Mouse (Mus musculus) midbrain, embryonic 14.5 days (tissue): ENCODE measurements around the gene Zpbp. TPM values are rescaled to one million over a fixed set of nuclear protein-coding genes. Genes with fewer than 3 reads are reported as not detected.

ENCODE experiments used
- ATAC-seq: fragments of 200-750 bp; cut with Nextera tagmentation; 2 replicates; pipeline ENCODE4 v1.8.0; 2017; ENCODE audit warnings: moderate number of reproducible peaks, moderate library complexity; ENCODE audit not compliant: low FRiP score, low TSS enrichment
- DNase-seq: peaks from one replicate; pipeline ENCODE4 v3.0.0-alpha.2; 2015
- H3K27ac ChIP-seq: fragments of 300-500 bp; sonication (generic); replicated peaks from 2 replicates; pipeline ENCODE4 v1.5.1; 2014; ENCODE audit warnings: mild to moderate bottlenecking, low read depth, low read length, moderate library complexity
- H3K27me3 ChIP-seq: fragments of 300-500 bp; sonication (generic); 2 replicates; pipeline ENCODE4 v1.6.1; 2014; ENCODE audit warnings: low read length, control low read depth, mixed read lengths; ENCODE audit not compliant: control insufficient read depth, insufficient read depth
- H3K36me3 ChIP-seq: fragments of 300-500 bp; sonication (generic); 2 replicates; pipeline ENCODE4 v1.6.1; 2014; ENCODE audit warnings: low read length, control low read depth; ENCODE audit not compliant: control insufficient read depth, insufficient read depth
- H3K4me1 ChIP-seq: fragments of 300-500 bp; sonication (generic); 2 replicates; pipeline ENCODE4 v1.6.1; 2014; ENCODE audit warnings: mild to moderate bottlenecking, antibody characterized with exemption, low read length, control low read depth; ENCODE audit not compliant: control insufficient read depth, insufficient read depth
- H3K4me2 ChIP-seq: fragments of 300-500 bp; sonication (generic); 2 replicates; pipeline ENCODE4 v1.6.1; 2014; ENCODE audit warnings: mild to moderate bottlenecking, low read length, moderate library complexity
- H3K4me3 ChIP-seq: fragments of 300-500 bp; sonication (generic); replicated peaks from 2 replicates; pipeline ENCODE4 v1.5.1; 2014; ENCODE audit warnings: low read depth, low read length
- H3K9ac ChIP-seq: fragments of 300-500 bp; sonication (generic); replicated peaks from 2 replicates; pipeline ENCODE4 v1.6.1; 2014; ENCODE audit warnings: mild to moderate bottlenecking, low read length, moderate library complexity
- H3K9me3 ChIP-seq: fragments of 300-500 bp; sonication (generic); 2 replicates; pipeline ENCODE4 v1.6.1; 2016; ENCODE audit warnings: low read length, control low read depth, mixed read lengths; ENCODE audit not compliant: control insufficient read depth
- WGBS: fragments of 180-500 bp; shearing (Covaris S2); extraction: QIAGEN DNeasy Blood & Tissue Kit; methylation state at CpG from one replicate; pipeline ENCODE4 v1.1.7; 2014; 5-methylcytosine and 5-hydroxymethylcytosine counted together
- polyA plus RNA-seq: library from polyadenylated mRNA; unstranded; fragments of >200 nt; fragmentation: Nextera tagmentation; extraction: Ambion mirVana; gene quantifications from 2 replicates; pipeline ENCODE4 v1.2.1, GENCODE M21; 2014

The Zpbp gene
- 1.1 and 1.2 TPM in 2 replicates for polyA plus RNA-seq

DNA sequence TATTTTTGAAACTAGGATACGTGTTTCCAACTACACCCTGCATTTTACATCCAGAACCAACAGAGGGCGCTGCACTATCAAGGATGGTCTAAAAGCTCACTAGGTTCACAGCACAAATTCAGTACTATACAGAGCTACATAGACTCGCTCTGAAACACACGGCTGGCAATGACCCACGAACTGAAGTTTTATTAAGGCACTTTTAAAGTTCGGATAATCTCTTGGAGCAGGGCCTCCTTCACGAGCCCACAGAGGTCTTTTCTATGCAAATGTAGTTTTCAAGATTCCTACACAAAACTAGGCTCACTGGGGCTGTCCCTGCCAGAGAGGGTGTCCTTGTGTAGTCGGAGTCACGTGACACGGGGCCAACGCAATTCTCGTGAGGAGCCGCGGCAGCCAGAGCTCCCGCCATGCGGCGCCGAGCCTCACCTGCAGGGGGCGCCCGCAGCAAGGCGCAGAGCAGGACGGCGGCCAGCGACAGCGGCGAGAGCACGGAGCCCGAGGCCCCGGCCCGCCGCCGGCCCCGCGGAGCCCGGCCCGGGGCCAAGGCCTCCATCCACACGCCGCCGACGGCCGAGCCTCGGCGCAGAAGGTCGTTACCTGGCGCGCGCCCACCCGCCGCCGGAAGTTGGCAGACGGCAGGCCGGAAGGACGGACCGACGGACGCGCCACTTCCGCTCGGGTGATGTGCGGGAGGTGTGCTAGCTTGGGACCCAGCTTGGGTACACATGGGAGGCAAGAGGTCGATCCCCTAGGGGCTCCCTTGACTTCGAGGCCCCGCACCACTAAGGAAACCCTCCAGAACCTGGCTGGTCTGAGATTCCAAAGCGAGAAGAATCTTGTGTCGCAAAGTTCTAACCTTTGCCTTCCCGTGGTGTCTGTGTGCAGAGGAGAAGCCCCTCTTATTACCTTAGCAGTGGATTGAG, at the start of gene Zpbp, which contains the start of gene Spata48:
Gene Zpbp, minus strand, starts transcription at position 774 of the 926 bp plus-strand sequence.
Gene Spata48, plus strand, starts transcription at position 460 of the 926 bp plus-strand sequence.
- Histone ChIP-seq H3K4me3 (peak within 1 kb of the TSS; percentile 63), H3K4me1 (peaks cover 6% of the 10 kb centered on the region; the same call in 1 of the 2 replicates), H3K27ac (peak within 1 kb of the TSS; percentile 83), H3K4me2 (peak within 1 kb of the TSS; percentile 73), H3K9me3 (no peaks in the 10 kb centered on the region), H3K9ac (peak within 1 kb of the TSS; percentile 50), H3K27me3 (no peaks in the 10 kb centered on the region), H3K36me3 (no peaks in the 10 kb centered on the region)
- WGBS, result 3% methylated on average over 64 of the region's 66 CpGs
- ATAC-seq (peak; percentile 94), DNase-seq (peak; percentile 94)

DNA sequence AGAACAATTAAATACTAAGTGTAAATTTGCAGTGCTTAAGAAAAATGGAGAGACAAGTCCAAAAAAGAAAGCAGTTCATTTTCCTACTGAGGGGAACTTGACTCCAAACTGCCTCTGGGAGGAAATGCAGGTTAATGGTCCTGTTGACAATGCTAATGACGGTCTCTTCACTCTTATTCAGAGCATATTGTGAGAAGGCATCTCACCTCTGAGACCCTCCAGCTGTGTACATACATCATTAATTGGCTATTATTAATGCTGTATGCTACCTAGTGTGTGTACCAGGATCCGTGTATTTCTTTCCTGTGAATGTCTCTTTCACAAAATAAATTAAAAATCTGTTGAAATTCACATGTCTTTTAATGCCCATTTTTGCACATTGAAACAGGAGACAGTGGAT, 47.2 kb upstream of the Zpbp start:
- no peak overlapping the region for H3K9ac ChIP-seq
- H3K27me3 ChIP-seq, result no peaks in the 10 kb centered on the region
- no peak overlapping the region for H3K4me3 ChIP-seq
- no peaks in the 10 kb centered on the region for H3K36me3 ChIP-seq
- no peaks in the 10 kb centered on the region for H3K4me1 ChIP-seq
- H3K27ac ChIP-seq, result no peak overlapping the region
- ATAC-seq (no peak), DNase-seq (no peak)
- no peaks in the 10 kb centered on the region for H3K9me3 ChIP-seq
- no peak overlapping the region for H3K4me2 ChIP-seq
- 83% methylated on average over 2 of the region's 2 CpGs for WGBS

DNA sequence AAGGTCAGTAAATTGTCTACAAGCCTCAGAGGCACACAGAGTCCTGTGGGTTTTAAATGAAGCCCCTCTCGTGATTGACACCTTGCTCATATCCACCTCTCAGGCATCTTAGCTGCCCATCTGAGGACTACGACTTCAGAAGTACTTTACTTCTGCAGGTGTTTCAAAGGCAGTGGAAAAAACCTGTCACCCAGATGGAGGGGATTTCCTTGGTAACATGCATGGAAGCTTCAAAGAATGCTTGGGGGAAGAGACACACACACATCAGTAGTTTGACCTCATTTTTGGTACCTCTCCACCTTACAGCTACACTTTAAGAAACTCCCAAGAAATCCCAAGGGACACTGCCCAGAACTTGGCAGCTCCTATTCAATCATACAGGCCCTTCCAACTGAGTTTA, 44.0 kb upstream of the Zpbp start:
- 80% methylated on average over 2 of the region's 2 CpGs for WGBS
- H3K4me2 ChIP-seq, result no peak overlapping the region
- no peak for DNase-seq
- no peak overlapping the region for H3K4me3 ChIP-seq
- no peak for ATAC-seq
- no peaks in the 10 kb centered on the region for H3K4me1 ChIP-seq
- H3K9me3 ChIP-seq, result no peaks in the 10 kb centered on the region
- H3K9ac ChIP-seq, result no peak overlapping the region
- H3K27ac ChIP-seq, result no peak overlapping the region
- H3K27me3 ChIP-seq, result no peaks in the 10 kb centered on the region
- no peaks in the 10 kb centered on the region for H3K36me3 ChIP-seq

DNA sequence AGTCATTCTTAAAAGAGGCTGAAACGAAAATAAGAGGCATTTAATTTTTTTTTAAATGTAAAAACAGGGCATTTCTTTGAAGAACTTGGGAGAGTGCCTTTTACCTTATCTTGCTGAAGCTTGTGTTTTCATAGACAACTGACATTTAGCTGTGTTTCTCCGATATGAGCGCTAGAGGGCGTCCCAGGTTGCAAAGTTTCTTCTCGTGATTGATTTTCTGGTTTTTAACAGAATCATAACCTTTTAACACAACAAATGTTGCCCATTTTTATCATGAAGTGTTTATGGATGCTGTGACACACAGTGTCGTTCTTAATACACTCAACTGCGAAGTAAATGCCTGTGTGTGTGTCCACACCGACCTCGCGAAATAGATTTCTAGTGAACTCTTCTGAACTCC, 37.7 kb upstream of the Zpbp start:
- Histone ChIP-seq H3K9me3 (no peaks in the 10 kb centered on the region), H3K36me3 (no peaks in the 10 kb centered on the region), H3K4me1 (no peaks in the 10 kb centered on the region), H3K9ac (no peak overlapping the region), H3K4me2 (no peak overlapping the region), H3K27ac (no peak overlapping the region), H3K4me3 (no peak overlapping the region), H3K27me3 (no peaks in the 10 kb centered on the region)
- 22% methylated on average over 10 of the region's 10 CpGs for WGBS
- ATAC-seq, result no peak
- DNase-seq, result peak; percentile 69

DNA sequence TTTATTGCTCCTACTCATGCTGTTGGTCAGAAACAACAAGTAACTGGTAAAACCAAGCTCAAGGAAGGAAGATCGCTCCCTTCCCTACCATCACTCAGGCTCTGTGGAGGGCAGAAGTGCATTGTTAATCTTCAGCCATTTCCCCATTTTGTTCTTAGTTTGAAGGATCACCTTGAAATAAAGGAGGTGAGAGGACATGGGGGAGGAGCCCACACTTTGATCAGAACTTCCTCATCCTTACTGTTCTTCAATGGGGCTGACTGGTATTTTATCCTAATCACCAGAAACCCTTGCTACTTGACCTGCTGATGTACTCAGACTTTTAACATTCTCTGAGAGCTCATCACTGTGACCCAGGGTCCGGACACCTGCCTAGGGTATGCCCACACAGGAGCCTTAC, 33.5 kb upstream of the Zpbp start:
- ATAC-seq, result no peak
- Histone ChIP-seq H3K9me3 (no peaks in the 10 kb centered on the region), H3K9ac (no peak overlapping the region), H3K27me3 (no peaks in the 10 kb centered on the region), H3K4me3 (no peak overlapping the region), H3K4me2 (no peak overlapping the region), H3K36me3 (no peaks in the 10 kb centered on the region), H3K27ac (no peak overlapping the region), H3K4me1 (no peaks in the 10 kb centered on the region)
- WGBS, result 93% methylated on average over 2 of the region's 2 CpGs
- DNase-seq, result no peak

DNA sequence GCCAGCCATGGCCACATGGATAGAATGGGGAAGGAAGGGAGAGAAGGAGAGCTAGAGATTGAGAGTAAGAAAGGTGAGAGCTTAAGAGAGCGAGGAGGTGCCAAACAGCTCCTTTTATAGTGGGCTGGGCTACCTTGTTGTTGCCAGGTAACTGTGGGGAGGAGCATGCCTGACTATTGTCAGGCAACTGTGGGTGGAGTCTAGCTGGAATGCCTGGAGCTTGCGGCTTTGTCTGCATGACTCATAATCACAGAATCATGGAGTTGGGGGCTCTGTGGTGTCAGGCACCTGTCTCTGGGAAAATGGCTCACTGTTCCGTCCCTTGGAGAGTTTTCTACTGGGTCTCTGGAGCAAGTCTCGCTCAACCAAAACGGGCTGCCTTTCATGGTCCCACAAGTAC, 29.8 kb upstream of the Zpbp start:
- no peaks in the 10 kb centered on the region for H3K27me3 ChIP-seq
- H3K4me2 ChIP-seq, result no peak overlapping the region
- H3K9me3 ChIP-seq, result no peaks in the 10 kb centered on the region
- ATAC-seq (no peak), DNase-seq (no peak)
- no peak overlapping the region for H3K27ac ChIP-seq
- no peaks in the 10 kb centered on the region for H3K36me3 ChIP-seq
- WGBS, result 64% methylated on average over 5 of the region's 5 CpGs
- no peak overlapping the region for H3K9ac ChIP-seq
- no peak overlapping the region for H3K4me3 ChIP-seq
- no peaks in the 10 kb centered on the region for H3K4me1 ChIP-seq

DNA sequence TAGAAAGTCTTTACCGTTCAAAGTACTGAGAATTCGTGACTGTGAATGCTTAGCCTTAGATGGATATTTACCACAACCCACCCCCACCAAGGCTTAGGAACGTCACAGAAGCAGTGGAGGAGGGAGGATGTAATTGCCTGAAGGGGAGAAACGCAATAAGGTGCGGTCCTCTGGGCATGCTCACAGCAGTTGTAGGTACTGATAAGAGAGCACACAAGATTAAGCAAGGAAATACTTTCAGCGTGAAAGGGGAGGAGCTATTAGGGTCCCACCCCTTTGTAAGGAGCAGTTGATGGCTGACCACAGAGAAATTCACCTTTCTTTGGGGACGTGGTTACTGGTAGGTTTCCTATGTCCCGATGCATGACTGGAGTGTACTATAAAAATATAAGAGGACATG, 22.2 kb upstream of the Zpbp start:
- no peak overlapping the region for H3K27ac ChIP-seq
- DNase-seq (no peak), ATAC-seq (no peak)
- no peaks in the 10 kb centered on the region for H3K9me3 ChIP-seq
- H3K27me3 ChIP-seq, result no peaks in the 10 kb centered on the region
- WGBS, result 60% methylated on average over 8 of the region's 8 CpGs
- no peak overlapping the region for H3K4me3 ChIP-seq
- no peak overlapping the region for H3K4me2 ChIP-seq
- no peak overlapping the region for H3K9ac ChIP-seq
- no peaks in the 10 kb centered on the region for H3K4me1 ChIP-seq
- H3K36me3 ChIP-seq, result no peaks in the 10 kb centered on the region

DNA sequence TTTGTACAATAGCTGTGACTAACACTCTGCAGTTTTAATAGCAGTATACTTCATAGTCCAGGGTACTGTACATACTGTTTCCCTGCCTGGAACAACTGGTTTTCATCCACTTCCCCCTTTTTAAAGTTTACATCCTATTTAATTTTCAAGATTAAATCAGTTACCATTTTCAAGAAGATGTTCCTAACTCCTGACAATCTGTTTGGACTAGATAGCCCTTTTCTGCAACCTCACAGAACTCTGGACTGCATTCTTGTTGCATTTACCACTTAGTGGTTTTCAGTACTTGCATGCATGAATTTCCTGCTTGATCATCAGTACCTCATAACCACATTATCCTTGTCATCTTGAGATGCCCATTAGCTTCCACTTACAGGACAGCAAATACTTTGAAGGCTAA, 6.7 kb upstream of the Zpbp start:
- no peaks in the 10 kb centered on the region for H3K9me3 ChIP-seq
- H3K9ac ChIP-seq, result no peak overlapping the region
- H3K27me3 ChIP-seq, result no peaks in the 10 kb centered on the region
- no peak overlapping the region for H3K27ac ChIP-seq
- no peak overlapping the region for H3K4me2 ChIP-seq
- H3K4me3 ChIP-seq, result no peak overlapping the region
- DNase-seq, result no peak
- no peaks in the 10 kb centered on the region for H3K36me3 ChIP-seq
- no peaks in the 10 kb centered on the region for H3K4me1 ChIP-seq
- ATAC-seq, result no peak

DNA sequence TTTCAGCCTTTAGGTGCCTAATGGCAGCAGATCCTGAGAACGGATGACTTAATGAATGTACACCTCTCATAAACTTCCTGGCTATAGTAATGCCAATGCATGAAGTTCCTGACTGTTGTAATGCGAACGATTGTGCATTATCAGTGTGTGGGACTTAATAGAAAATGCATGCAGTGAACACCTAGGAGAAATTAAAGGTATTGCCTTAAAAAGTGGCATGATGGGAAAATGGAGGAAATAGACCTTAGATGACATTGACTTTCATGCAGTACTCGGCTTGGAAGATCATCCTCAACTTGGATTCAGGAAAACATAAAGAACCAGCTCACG, 318 bp upstream of the Zpbp start:
- Histone ChIP-seq H3K27me3 (no peaks in the 10 kb centered on the region), H3K4me2 (peak overlapping the region; percentile 73), H3K4me1 (peaks cover 6% of the 10 kb centered on the region; the same call in 1 of the 2 replicates), H3K36me3 (no peaks in the 10 kb centered on the region), H3K27ac (peak overlapping the region; percentile 83), H3K4me3 (peak overlapping the region; percentile 63), H3K9ac (peak overlapping the region; percentile 50), H3K9me3 (no peaks in the 10 kb centered on the region)
- no peak for DNase-seq
- WGBS, result 87% methylated on average over 5 of the region's 5 CpGs
- no peak for ATAC-seq
